Mouse (Mus musculus) ovary, adult 18-20 months (tissue): ENCODE data around the gene Spp2.

Experiments
- DNase-seq: peaks from one replicate; pipeline ENCODE4 v3.0.0; 2022; ENCODE audit warnings: low spot score, mixed read lengths

Spp2 gene

DNA sequence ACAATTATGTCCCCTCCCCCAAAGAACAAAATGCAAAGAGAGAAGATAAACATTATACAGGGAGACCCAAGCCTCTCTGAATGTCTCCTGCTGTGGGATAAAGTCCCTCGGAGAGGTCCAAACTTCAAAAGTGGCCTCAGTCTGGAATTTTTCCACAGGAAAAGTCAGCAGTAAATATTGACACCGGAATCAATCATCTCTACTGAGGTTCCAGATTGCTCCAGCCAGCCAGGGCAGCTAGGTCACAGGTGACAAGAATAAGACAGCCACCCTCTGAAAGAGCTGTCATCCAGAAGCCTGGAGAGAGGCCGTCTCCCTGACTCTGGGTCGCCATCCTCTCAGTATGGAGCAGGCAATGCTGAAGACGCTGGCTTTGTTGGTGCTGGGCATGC lies at the start of gene Spp2:
TSS of gene Spp2 (plus strand) at position 155 of the 392 bp plus-strand sequence.
- no peak for DNase-seq

DNA sequence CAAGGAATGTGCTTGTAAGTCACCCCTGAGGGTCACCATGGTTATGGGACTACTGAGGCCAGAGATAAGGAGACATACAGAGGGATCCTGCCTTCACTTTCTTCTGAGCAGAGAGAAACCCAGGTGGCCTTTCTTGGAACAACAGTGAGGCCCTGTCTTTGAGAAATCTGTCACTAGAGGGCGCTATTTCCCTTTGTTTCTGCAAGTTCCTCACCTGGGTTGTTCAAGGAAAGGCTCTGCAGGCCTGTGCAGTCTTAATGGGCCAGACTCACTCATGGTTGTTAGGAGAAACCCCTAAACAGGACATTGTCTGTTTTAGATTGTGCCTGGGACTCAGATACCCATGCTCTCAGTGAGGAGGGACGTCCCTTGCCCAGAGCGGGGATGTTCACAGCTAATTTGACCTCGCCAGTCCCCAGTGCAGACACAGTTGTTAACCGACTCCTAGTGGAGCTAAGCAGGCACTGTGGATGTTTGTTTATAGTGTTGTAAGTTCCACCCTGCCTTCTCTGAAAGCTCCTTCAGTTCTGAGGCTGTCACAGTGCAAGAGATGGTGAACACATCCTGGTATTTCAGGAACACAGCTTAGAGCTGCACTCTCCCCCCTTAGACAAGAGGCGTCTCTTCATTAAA lies 49.2 kb upstream of the Spp2 start:
- DNase-seq, result no peak

DNA sequence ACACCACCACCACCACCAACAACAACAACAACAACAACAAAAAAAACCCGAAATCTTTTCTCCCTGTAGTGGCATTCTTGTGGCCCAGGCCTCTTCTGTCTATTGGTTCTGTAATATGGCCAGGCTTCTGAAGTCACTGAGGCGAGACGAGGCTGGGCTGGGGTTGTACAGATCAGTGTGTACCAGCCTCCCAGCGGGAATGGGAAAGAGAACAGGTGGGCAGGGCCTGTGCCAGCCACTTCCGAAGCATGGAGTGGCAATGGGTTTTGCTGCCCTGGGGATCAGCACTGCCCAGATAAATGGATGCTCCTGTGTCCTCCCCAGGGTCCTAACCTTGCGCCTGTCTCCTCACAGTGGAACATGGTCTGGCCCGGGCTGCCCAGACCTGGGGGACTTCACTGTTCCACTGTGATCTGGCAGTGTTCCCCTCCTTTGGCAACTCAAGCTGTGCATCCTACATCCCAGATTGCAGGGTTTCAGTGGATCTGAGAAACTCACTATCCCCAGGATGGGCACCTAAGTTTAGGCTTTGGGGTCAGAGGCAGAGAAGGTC lies 48.6 kb upstream of the Spp2 start:
- DNase-seq, result no peak

DNA sequence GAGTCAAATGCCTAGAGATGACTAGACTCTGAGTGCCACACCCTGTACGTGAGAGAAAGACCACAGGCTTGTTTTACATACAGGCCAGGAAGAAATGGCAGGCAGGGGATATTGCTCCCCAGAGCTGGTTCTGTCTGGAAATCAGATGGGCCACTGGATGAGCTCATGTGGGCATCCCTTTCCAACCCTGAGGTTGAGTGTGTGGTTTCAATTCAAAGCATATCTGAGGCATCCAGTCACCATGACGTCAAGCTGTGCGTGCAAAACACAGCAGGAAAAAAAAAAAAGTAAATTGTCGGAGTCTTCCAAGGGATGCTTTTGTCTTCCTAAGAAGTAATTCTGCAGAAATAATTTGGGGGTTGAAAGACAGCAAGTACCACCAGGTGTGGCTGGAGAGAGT lies 45.7 kb upstream of the Spp2 start:
- DNase-seq, result no peak

DNA sequence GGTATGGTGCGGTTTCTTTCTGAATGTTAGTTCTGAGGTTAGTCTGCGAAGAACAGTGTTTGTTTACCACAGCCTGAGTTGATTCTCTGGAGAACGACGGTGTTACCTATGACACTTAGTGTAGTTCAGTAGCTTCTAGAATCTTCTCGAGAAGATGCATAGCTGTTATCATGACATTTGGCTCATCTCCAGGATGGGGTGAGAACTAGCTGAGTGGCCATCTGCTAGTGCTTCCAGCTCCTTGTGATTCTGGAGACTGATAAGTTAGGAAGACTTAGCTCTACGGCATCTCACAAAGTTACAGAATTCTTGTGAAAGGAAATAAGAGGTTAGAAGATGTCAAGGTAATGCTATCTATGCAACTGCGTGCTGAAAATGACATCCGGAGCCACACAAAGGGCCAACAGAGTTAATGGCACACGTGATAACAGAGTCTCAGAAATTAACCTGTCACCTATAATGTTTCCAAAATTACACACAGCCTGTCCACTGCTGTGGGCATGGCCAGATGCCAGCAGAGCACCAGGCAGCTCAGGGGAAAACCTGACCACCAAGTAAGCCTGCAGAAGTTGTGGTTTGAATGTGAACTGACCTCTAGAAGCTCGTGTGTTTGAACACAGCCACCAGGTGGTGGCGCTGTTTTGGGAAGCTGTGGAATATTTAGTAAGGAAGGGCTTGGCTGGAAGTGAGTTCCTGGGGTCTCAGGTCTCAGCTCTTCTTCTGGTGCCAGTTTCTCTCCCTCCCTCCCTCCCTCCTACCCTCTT lies 39.7 kb upstream of the Spp2 start:
- no peak for DNase-seq

DNA sequence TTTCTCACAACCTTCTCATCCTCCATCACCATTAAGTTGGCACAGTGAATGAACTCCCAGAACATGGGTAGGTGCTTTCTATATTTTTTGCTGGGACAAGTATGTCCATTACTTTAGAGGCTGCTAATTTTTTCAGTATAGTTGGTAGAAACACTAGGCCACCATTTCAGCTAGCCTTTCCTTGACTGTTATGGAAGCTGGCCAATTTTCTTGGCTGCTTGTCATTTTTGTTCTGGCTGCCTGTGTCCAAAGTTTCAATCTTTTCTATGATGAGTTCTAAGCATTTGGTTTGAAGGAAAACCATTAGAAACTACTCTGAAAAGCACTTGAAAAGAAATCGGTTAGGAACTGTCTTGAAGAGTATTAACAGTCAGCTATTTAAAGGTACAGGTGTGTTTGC lies 28.3 kb upstream of the Spp2 start:
- DNase-seq, result no peak

DNA sequence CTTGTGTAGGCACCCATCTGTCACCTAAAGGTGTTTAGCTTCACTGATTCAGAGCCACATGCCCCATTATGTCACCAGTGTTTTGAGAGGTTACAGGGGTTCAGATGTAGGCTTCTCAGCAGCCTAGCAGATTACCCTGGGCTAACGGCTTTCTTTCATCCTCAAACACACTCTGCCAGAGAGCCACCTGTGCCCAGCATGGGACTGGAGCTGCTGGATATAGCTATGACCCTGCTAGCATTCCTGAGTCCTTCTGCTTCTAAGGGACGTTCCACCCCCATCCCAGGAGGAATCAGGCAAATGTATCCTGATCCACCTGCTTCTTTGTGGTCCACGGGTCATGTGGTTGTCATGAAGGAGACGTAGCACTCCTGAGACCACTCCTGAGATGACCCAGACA lies 15.1 kb upstream of the Spp2 start:
- DNase-seq, result no peak

DNA sequence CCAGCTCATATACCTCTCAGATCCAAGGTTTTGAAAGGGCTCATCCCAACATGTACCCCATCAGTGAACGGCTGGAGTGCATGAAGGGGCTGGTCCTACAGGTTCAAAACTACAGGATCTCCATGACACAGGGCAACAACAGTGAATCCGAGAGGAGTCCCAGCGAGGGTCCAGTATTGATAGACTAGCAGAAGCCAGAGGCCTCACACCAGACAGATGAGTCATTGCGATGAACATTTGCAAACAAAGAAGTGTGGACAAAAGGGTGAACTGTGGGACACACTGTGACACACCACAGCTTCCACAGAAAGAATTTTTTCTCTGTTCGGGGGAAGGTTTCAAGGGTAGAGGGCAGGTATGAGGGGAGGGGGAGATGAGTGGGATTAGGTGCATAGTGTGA lies 13.4 kb upstream of the Spp2 start:
- no peak for DNase-seq

DNA sequence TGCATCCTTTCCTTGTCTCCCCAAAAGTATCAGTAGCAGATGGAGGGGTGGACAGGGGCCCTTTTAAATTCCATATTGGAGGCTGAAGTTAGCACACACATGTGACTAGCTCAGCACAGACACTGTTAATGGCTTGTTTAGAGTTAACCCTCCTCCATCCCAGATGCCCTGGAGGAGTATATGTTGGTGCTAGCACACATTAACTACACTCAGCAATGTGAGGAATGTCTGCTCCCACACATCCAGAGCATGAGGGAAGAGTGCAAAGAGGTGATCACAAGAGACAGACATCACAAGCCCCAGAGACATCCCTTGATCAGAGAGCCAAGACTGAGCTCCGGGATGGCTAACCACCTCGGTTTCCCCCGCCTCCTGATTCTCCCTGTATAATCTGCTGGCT lies 3.4 kb upstream of the Spp2 start:
- DNase-seq, result no peak

DNA sequence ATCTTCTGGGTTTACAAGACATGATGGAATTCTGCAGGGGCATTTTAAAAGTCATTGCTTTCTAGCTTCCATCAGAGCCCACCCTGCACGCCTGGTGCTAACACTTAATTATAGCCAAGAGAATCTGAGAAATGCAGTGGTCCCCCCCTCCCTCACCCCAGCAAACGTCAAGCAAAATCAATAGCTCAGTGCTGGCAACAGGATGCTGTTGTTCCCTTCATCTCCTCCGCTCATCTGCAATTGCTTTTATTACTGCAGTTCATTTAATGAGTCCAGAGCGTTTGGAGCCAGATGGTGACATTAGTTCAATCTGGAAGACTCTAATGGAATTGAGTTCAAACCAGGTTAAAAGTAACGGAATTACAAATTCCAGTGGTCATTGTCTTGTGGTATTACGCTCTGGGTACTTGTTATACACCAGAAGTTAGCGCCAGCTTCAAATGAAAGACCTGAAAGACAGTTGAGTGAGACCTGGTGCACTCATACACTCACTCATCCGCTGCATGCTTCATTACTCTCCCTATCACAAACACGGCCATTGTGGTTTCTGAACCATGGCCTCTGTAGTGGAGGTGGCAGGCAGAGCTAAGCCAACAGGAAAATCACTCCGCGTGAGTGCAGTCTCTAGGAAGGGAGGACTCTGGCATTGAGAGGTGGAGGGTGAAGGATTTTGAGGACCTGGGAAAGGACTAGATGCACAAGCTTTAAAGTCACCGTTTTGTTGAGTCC lies 519 bp upstream of the Spp2 start:
- DNase-seq, result no peak

DNA sequence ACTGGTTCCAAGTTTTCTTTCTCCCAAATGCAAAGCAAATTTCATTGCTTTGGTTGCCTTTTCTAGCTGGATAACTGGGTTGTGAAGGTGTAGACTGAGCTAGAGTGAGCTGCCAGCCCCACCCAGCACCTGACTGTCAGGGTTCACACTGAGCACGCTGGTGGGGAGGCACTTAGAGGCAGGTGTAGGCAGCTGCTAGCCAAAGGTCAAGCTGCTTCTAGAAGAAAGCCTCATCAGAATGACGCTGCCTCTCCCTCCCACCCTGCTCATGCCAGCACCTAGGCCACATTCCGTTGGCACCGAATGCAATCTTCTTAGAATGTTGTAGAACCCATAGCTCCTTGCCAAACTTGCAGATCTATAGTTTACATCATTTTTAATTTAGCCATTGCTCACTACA lies 1.6 kb downstream of the Spp2 start:
- DNase-seq, result no peak

DNA sequence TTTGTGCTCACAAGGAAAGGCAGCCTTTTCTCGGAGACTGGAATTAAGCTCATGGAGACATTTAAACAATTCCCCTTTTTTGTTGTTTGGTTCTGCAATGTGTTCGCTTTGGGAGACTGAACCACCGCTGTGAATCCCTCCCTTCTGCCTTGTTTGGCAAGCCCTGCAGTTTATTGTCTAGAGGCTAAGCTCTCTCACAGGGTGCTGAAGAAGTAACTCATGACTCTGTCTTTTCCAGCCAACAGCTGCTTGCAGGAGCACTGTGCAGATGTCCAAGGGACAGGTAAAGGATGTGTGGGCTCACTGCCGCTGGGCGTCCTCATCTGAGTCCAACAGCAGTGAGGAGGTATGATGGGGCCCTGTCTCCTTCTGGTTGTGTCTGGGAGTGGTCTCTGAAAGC lies 5.3 kb downstream of the Spp2 start:
- DNase-seq, result no peak

DNA sequence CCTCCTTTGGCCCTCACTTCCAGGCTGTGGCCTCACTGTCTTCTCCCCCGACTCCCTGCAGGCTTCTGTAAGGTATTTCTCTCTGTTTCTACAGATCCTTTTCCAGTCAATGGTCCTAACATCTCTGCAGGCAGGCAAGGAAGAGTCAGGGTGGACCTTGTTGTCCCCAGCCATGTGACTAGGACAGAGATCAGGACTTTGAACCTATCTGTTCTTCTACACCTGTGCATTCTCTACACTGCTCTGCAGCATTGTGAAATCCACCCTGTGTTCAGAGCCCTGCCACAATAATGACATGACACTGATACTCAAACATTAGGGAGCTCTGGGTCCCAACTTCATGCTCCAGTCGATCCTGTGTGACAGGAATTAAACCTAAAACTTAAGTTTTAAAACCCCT lies 12.2 kb downstream of the Spp2 start:
- no peak for DNase-seq

DNA sequence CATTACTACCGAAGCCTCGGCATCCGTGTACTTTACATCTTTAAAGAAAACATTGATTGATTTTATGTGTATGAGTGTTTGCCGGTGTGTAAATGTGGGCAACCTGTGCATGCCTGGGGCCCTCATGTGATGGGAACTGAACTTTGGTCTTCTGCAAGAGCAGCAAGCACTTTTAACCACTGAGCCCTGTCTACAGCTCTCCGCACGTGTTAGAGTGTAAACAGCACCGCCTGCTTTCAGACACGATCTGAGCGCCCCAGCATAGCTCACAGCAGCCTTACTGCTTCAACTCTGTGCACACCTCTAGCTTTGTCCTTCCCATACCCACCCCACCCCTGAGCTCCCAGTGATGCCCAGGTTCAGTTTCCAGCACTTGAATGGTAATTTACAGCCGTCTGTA lies 15.3 kb downstream of the Spp2 start:
- no peak for DNase-seq

DNA sequence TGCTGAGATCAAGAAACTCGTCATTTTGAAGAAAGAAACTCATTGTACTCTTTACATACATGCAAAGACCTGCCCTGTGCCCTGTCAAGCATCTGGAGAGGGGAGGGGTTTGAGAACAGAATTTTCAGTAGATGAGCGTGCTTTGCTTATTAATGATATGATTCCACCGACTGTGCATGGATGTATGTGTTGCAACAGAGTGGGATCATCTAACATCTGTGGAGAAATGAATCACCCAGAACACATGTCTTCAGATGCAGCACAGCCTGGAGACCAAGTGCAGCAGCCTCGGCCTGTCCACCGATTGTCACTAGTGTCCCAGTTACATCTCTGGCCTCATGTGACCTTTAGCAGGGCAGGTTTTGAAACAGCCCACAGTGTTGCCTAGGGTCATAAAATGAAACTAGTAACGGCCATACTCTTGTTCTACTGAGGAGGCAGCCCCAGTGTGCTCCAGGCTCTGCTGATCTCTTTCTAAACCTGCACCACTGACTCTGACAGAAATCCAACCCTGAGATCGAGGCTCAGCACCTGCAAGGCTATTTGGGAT lies 16.2 kb downstream of the Spp2 start:
- DNase-seq, result no peak

DNA sequence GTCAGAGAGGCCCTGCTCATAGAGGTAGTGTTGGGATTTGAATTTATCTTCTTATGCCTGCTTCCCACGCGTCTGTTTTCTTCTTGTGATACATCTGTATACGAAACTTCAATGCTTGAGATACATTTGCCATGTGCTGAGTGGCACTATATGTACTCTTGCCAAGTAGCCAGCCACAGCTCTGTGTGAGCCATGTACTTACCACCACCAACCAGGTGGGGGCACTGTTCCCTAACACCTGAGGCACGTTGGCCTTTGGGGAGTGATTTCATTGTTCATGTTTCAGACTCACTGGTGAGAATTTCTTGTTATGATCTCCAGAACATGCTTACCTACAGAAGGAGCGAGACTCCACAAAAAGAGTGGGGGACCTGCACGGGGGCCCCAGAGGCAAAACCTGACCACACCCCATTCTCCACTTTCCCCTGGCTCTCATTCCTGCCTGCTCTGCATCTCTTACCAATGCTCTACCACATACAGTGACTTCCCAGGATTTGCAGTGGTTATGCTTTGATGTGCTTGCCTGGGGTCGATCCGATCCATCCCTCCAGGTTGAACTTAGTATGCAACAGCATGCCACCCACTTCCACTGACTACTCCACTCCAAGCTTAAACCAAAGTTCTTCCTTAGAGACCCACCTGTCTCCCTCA lies 18.0 kb downstream of the Spp2 start:
- DNase-seq, result peak; percentile 35

DNA sequence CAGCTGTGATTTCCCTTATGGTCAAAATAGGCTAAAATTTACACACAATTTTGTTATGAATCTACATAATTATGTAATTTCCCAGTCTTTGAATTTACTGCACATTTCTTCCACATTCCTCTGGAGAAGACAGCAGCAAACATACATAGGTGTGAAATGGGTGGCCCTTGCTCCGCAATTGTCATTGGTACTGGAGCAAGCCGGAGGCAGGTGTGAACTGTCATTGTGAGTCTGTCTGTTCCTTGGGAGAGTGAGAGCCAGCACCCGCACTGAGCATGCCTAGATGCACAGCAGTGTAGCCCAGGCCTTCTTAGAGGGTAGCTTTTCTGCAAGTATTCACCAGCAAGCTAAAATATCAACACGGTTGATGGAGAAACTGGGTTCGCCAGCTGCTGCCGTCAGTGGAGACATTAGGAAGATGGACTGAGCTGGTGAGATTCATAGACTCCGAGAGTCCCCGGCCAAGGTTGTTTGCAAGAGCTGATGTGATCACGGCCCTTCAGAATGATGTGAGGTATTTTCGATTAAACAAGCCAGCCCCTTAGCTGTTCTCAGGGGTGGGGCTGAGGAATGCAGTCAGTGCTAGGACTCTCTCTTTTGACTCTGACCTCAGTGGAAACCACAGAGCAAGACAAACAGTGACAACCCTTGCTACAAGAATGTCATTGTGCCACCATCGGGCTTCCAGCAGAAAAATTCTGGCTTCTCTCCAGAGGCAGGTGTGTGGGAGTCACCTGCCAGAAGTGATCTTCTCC lies 21.4 kb downstream of the Spp2 start:
- DNase-seq, result no peak

DNA sequence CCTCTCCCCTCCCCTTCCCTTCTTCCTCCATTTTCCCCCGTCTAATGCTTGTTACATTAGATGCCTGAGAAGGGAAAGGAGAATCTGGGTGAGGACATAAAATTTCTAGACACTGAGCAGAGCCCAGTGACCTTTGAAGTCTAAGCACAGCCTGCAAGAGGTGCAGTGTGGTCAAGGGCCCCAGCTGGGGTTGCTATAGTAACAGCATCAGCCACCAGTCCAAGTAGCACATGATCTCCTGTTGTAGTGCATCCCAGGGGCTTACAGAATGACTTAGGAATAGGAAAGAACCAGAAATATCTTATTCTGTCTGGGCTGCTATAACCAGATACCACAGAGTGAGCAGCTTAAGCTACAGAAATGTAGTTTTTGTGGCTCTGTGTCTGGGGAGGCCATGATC lies 22.7 kb downstream of the Spp2 start:
- DNase-seq, result no peak

DNA sequence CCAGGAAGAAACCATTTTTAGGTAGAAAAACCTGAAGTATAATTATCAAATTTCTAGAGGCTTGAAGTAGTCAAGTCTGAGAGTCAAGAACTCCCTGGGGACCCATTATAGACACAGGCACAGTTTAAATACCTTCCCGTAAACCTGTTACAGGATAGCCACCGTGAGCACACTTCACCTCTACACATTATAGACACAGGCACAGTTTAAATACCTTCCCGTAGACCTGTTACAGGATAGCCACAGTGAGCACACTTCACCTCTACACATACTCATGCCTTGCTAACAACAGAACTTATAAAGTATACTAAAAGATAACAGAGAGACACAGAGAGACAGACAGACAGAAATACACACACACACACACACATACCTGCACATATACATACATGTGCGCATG lies 24.5 kb downstream of the Spp2 start:
- no peak for DNase-seq

DNA sequence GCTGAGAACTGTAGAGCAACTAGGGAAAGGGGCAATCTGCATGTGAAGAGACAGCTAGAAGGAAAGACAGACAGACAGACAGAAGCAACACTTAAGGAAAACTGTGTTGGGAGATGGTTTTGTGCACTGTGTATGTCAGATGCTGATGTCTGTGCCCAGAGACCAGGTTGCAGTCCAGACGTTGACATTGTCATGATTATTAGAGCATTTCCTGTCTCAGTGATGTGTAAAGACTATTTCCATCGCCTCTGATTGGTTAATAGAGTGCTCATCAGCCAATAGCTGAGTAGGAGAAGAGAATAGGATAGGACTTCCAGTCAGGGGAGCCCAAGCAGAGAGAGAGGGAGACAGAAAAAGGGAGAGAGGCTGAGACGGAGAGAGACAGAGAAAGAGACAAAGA lies 25.8 kb downstream of the Spp2 start:
- DNase-seq, result no peak

DNA sequence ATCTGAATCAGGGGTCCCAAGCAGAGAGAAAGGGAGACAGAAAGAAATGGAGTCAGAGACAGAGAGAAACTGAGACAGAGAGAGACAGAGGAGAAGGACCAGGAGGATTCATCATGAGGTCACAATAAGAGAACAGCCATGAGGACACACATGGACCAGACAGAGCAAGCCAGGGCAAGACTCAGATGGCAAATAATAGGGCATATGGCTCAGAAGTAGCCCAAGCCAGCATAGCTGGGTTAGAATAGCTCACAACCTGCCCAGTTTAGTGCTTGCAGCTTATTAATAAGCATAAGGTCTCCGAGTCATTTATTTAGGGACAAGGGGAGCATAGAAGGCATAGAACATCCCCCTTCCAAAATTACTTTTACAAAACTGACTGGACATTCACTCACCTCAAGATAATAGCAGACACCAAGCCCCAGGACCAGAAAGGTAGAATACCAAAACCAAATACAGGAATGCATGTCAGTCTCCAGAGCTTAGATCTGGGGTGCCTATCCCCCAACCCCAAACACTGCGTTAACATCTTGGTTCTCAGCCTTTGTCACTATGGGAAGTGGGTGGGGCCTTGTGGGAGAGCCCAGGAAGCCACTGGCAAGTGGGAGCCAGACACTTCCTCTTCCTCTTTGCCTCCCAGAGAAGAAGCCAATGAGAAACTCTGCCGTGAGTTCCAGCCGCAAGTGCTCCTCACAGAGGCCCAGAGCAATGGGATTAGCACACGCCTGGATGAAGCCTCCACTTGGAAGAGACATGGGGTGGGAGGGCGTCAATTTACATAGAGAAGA lies 26.5 kb downstream of the Spp2 start:
- no peak for DNase-seq
